Mouse (Mus musculus) MEL (cell line): ENCODE measurements around the gene Nucks1. TPM values are rescaled to one million over a fixed set of nuclear protein-coding genes. Genes with fewer than 3 reads are reported as not detected.

Source experiments
- DNase-seq: peaks from one replicate; pipeline ENCODE4 v3.0.0; 2011; ENCODE audit warnings: low read depth, low spot score
- H3K27ac ChIP-seq: 2 replicates; pipeline ENCODE4 v1.5.1; 2012; ENCODE audit warnings: low read depth, mild to moderate bottlenecking, control low read depth, low read length, moderate library complexity; ENCODE audit not compliant: control insufficient read depth
- H3K27me3 ChIP-seq, 2 experiments: fragments of 150-350 bp in 1 of 2; sonication (generic) in 1 of 2; 2 replicates each; pipeline ENCODE4 v1.6.1; 2012; ENCODE audit warnings: low read length in 2 of 2, mild to moderate bottlenecking in 2 of 2, improper control_type of control experiment in 1 of 2, moderate library complexity in 1 of 2; ENCODE audit not compliant: insufficient read depth in 2 of 2, control insufficient read depth in 1 of 2
- H3K36me3 ChIP-seq, 2 experiments: 2 replicates each; pipeline ENCODE4 v1.6.1; 2012 to 2014; ENCODE audit warnings: low read length in 2 of 2, improper control_type of control experiment in 1 of 2, inconsistent platforms in 1 of 2, mild to moderate bottlenecking in 1 of 2; ENCODE audit not compliant: insufficient read depth in 2 of 2, control insufficient read depth in 1 of 2
- H3K4me1 ChIP-seq, 2 experiments: fragments of 150-350 bp in 1 of 2; sonication (generic) in 1 of 2; 2 replicates each; pipeline ENCODE4 v1.6.1; 2012; ENCODE audit warnings: low read length in 2 of 2, improper control_type of control experiment in 1 of 2, mild to moderate bottlenecking in 1 of 2; ENCODE audit not compliant: insufficient read depth in 2 of 2, control insufficient read depth in 1 of 2
- H3K4me3 ChIP-seq, 2 experiments: fragments of 150-350 bp in 1 of 2; sonication (generic) in 1 of 2; 2 replicates each; pipeline ENCODE4 v1.5.1; 2012; ENCODE audit warnings: low read depth in 2 of 2, low read length in 2 of 2, mild to moderate bottlenecking in 2 of 2, moderate library complexity in 2 of 2, control low read depth in 1 of 2, improper control_type of control experiment in 1 of 2; ENCODE audit not compliant: control insufficient read depth in 1 of 2, insufficient read depth in 1 of 2
- H3K79me2 ChIP-seq: 2 replicates; pipeline ENCODE4 v1.6.1; 2012; ENCODE audit warnings: mild to moderate bottlenecking, low read length, moderate library complexity; ENCODE audit not compliant: control insufficient read depth, poor library complexity, insufficient read depth
- H3K9ac ChIP-seq: 2 replicates; pipeline ENCODE4 v1.6.1; 2012; ENCODE audit warnings: low read depth, mild to moderate bottlenecking, control low read depth, low read length, moderate library complexity; ENCODE audit not compliant: control insufficient read depth, poor library complexity, severe bottlenecking
- H3K9me3 ChIP-seq: fragments of 150-350 bp; sonication (generic); replicated peaks from 2 replicates; pipeline ENCODE4 v1.6.1; 2012; ENCODE audit warnings: mild to moderate bottlenecking, low read length, improper control_type of control experiment, moderate library complexity; ENCODE audit not compliant: insufficient read depth
- BHLHE40 ChIP-seq: IDR thresholded peaks from 2 replicates; pipeline ENCODE4 v1.6.1; 2012; ENCODE audit warnings: low read depth, mild to moderate bottlenecking, inconsistent platforms, low read length, improper control_type of control experiment, borderline replicate concordance
- CTCF ChIP-seq, 3 experiments: IDR thresholded peaks in 2 of 3; conservative IDR thresholded peaks in 1 of 3; 2 replicates each; pipeline ENCODE4 v1.5.1; 2011 to 2012; ENCODE audit warnings: low read length in 3 of 3, low read depth in 2 of 3, mild to moderate bottlenecking in 2 of 3, improper control_type of control experiment in 1 of 3, inconsistent platforms in 1 of 3, mixed read lengths in 1 of 3, moderate library complexity in 1 of 3; ENCODE audit not compliant: control insufficient read depth in 1 of 3, insufficient read depth in 1 of 3, poor library complexity in 1 of 3, severe bottlenecking in 1 of 3
- ELF1 ChIP-seq: IDR thresholded peaks from 2 replicates; pipeline ENCODE4 v1.6.1; 2014; ENCODE audit warnings: low read depth, mild to moderate bottlenecking, inconsistent platforms, low read length, improper control_type of control experiment, moderate library complexity
- EP300 ChIP-seq, 2 experiments: IDR thresholded peaks; 2 replicates each; pipeline ENCODE4 v1.6.1; 2011; ENCODE audit warnings: improper control_type of control experiment in 2 of 2, low read length in 2 of 2, low read depth in 1 of 2, mild to moderate bottlenecking in 1 of 2
- ETS1 ChIP-seq: IDR thresholded peaks from 2 replicates; pipeline ENCODE4 v1.6.1; 2012; ENCODE audit warnings: low read depth, mild to moderate bottlenecking, inconsistent platforms, low read length, improper control_type of control experiment, moderate library complexity
- GABPA ChIP-seq: IDR thresholded peaks from 2 replicates; pipeline ENCODE4 v1.6.1; 2012; ENCODE audit warnings: low read depth, mild to moderate bottlenecking, inconsistent platforms, low read length, improper control_type of control experiment, moderate library complexity
- GATA1 ChIP-seq: IDR thresholded peaks from 2 replicates; pipeline ENCODE4 v1.6.1; 2011; ENCODE audit warnings: low read depth, low read length, improper control_type of control experiment
- JUND ChIP-seq: IDR thresholded peaks from 2 replicates; pipeline ENCODE4 v1.6.1; 2011; ENCODE audit warnings: low read depth, mild to moderate bottlenecking, improper control_type of control experiment, low read length
- MAFK ChIP-seq: IDR thresholded peaks from 2 replicates; pipeline ENCODE4 v1.6.1; 2011; ENCODE audit warnings: low read depth, mild to moderate bottlenecking, low read length, improper control_type of control experiment, borderline replicate concordance
- MAX ChIP-seq: IDR thresholded peaks from 2 replicates; pipeline ENCODE4 v1.6.1; 2011; ENCODE audit warnings: low read length, improper control_type of control experiment
- MAZ ChIP-seq: IDR thresholded peaks from 2 replicates; pipeline ENCODE4 v1.6.1; 2012; ENCODE audit warnings: low read depth, mild to moderate bottlenecking, inconsistent platforms, low read length, improper control_type of control experiment
- MXI1 ChIP-seq: IDR thresholded peaks from 2 replicates; pipeline ENCODE4 v1.6.1; 2011; ENCODE audit warnings: mild to moderate bottlenecking, low read depth, low read length, improper control_type of control experiment
- MYB ChIP-seq: IDR thresholded peaks from 2 replicates; pipeline ENCODE4 v1.6.1; 2011; ENCODE audit warnings: mild to moderate bottlenecking, low read depth, low read length, improper control_type of control experiment
- NELFE ChIP-seq: IDR thresholded peaks from 2 replicates; pipeline ENCODE4 v1.6.1; 2011; ENCODE audit warnings: low read depth, low read length, improper control_type of control experiment
- NRF1 ChIP-seq: IDR thresholded peaks from 2 replicates; pipeline ENCODE4 v1.6.1; 2014; ENCODE audit warnings: low read depth, mild to moderate bottlenecking, inconsistent platforms, low read length, improper control_type of control experiment, moderate library complexity; ENCODE audit not compliant: poor library complexity, insufficient read depth, severe bottlenecking
- POLR2A ChIP-seq, 2 experiments: IDR thresholded peaks; 2 replicates each; pipeline ENCODE4 v1.6.1; 2011 to 2012; ENCODE audit warnings: low read length in 2 of 2, mild to moderate bottlenecking in 2 of 2, control low read depth in 1 of 2, improper control_type of control experiment in 1 of 2, low read depth in 1 of 2, moderate library complexity in 1 of 2; ENCODE audit not compliant: control insufficient read depth in 1 of 2, insufficient read depth in 1 of 2, poor library complexity in 1 of 2
- POLR2AphosphoS2 ChIP-seq: IDR thresholded peaks from 2 replicates; pipeline ENCODE4 v1.6.1; 2011; ENCODE audit warnings: low read length, improper control_type of control experiment
- POLR2AphosphoS5 ChIP-seq: IDR thresholded peaks from 2 replicates; pipeline ENCODE4 v1.6.1; 2012; ENCODE audit warnings: low read depth, borderline replicate concordance, mild to moderate bottlenecking, inconsistent platforms, low read length, moderate library complexity, mixed read lengths
- RCOR1 ChIP-seq: IDR thresholded peaks from 2 replicates; pipeline ENCODE4 v1.6.1; 2012; ENCODE audit warnings: low read depth, mild to moderate bottlenecking, inconsistent platforms, low read length, improper control_type of control experiment
- SIN3A ChIP-seq: IDR thresholded peaks from 2 replicates; pipeline ENCODE4 v1.6.1; 2012; ENCODE audit warnings: low read length, improper control_type of control experiment, inconsistent platforms
- SMC3 ChIP-seq: IDR thresholded peaks from 2 replicates; pipeline ENCODE4 v1.6.1; 2011; ENCODE audit warnings: low read depth, low read length, improper control_type of control experiment
- TAL1 ChIP-seq: IDR thresholded peaks from 2 replicates; pipeline ENCODE4 v1.6.1; 2012; ENCODE audit warnings: mild to moderate bottlenecking, inconsistent platforms, low read length, moderate library complexity, mixed read lengths
- TBP ChIP-seq: IDR thresholded peaks from 2 replicates; pipeline ENCODE4 v1.8.0; 2011; ENCODE audit warnings: low read depth, low read length, improper control_type of control experiment
- TCF12 ChIP-seq: IDR thresholded peaks from 2 replicates; pipeline ENCODE4 v1.6.1; 2014; ENCODE audit warnings: low read depth, mild to moderate bottlenecking, inconsistent platforms, low read length, improper control_type of control experiment, moderate library complexity
- UBTF ChIP-seq: IDR thresholded peaks from 2 replicates; pipeline ENCODE4 v1.6.1; 2012; ENCODE audit warnings: low read depth, mild to moderate bottlenecking, inconsistent platforms, low read length, improper control_type of control experiment, moderate library complexity, borderline replicate concordance; ENCODE audit not compliant: insufficient read depth
- USF1 ChIP-seq: IDR thresholded peaks from 2 replicates; pipeline ENCODE4 v1.6.1; 2014; ENCODE audit warnings: low read depth, mild to moderate bottlenecking, inconsistent platforms, low read length, improper control_type of control experiment, moderate library complexity
- ZC3H11A ChIP-seq: IDR thresholded peaks from 2 replicates; pipeline ENCODE4 v1.6.1; 2012; ENCODE audit warnings: low read depth, mild to moderate bottlenecking, inconsistent platforms, low read length, improper control_type of control experiment
- ZKSCAN1 ChIP-seq: IDR thresholded peaks from 2 replicates; pipeline ENCODE4 v1.6.1; 2012; ENCODE audit warnings: low read depth, mild to moderate bottlenecking, inconsistent platforms, low read length, improper control_type of control experiment, moderate library complexity
- ZMIZ1 ChIP-seq: IDR thresholded peaks from 2 replicates; pipeline ENCODE4 v1.6.1; 2012; ENCODE audit warnings: low read depth, mild to moderate bottlenecking, inconsistent platforms, low read length, improper control_type of control experiment, moderate library complexity
- polyA plus RNA-seq, 2 experiments: library from polyadenylated mRNA; stranded (reverse) in 1 of 2; unstranded in 1 of 2; fragments of >175 nt in 1 of 2; fragments of >200 nt in 1 of 2; gene quantifications; 2 replicates each; pipeline versions ENCODE4 v1.2.1 to v1.2.4; 2012; ENCODE audit warnings: low replicate concordance in 2 of 2, low read depth in 1 of 2; ENCODE audit not compliant: insufficient read length in 2 of 2, insufficient read depth in 1 of 2, missing spikeins in 1 of 2
- total RNA-seq: library from RNA; depleted of rRNA; stranded (reverse); fragments of 300-350 nt; gene quantifications from 2 replicates; pipeline ENCODE4 v1.2.3, GENCODE M21; 2012

The Nucks1 gene
- total and polyA plus RNA-seq, 3 experiments: 53.7 to 113 (median 84.0) TPM

DNA sequence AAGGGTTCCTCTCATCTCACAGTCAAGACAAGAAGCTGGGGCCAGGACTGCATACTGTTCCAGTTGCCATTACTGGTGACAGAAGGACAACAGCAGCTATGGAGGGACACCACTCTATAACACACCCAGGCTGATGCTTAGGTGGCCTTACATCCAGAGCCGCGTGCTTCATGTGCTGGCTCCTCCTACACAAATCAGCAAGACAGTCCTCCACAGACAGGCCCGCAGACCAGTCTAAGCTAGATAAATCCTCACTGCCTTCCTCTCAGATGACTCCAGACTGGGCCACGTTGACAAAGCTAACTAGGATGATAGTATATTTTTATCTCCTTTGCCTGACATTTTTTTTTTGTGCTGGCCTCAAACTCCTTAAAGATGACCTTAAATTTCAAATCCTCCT is 48.5 kb upstream of the Nucks1 start:
- Histone ChIP-seq H3K9me3 (no peaks in the 10 kb centered on the region), H3K9ac (no peak overlapping the region), H3K27me3 (peaks cover 0 to 3% of the 10 kb centered on the region in 2 experiments; a peak in 3 of 4 replicates), H3K79me2 (no peaks in the 10 kb centered on the region), H3K27ac (no peak overlapping the region), H3K36me3 (peaks cover 0 to 4% of the 10 kb centered on the region in 2 experiments; a peak in 2 of 4 replicates), H3K4me3 (no peak overlapping the region), H3K4me1 (peaks cover 0 to 4% of the 10 kb centered on the region in 2 experiments; a peak in 1 of 4 replicates)
- DNase-seq: peak; percentile 21
- TF ChIP-seq MXI1: no peak
- TF ChIP-seq, all 39 proteins: peak for 0

DNA sequence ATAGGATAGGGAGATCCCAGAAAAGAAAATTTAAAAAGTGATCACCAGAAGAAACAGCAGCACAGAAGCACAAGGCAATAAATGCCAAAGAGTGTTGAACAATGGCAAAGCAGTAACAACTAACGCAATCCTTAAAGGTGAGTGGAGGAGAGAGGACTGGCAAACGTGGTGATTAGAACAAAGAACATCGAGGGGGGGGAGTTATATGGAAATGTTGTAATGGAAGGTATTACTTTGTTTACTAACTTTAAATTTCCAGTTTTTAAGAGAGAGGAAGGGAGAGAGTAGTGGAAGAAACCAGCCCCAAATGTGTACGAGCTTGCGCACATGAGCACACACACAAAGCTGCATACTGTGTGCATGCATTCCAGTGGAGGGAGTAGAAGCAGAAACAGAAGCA is 44.7 kb upstream of the Nucks1 start:
- no peak for DNase-seq

DNA sequence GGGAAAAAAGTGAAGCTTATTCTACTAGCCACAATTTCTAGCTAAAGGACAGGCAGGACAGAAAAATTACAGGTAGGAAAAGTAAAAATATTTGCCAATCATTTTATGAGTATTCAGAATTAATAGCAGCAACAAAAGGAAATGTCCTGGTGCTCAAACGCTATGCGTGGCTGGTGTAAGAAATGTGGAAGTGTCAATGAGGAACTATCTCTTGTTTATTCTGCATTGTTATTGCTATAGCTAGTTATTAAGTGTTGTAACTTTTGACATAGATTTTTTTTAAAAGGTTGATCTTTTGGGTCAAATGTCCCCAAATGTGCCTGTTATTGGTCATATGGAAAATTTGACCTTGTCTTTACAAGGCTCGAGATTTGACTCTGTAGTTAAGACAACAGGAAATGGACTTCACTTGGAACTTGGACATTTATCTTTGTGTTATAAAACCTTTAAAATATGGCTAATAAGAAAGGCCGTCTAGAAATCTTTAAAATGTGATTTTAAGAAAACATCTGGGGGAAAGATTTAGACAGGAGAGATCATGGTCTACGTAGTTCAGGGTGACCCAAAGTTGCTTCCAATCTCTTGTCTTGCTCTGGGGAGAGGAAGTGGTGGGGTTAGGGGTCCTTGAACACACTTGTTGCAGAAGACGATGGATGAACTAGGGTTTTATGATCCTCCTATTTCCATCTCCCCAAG is 43.9 kb upstream of the Nucks1 start:
- H3K27ac ChIP-seq: peak overlapping the region; percentile 80
- no peaks in the 10 kb centered on the region for H3K9me3 ChIP-seq
- peaks cover 0 to 8% of the 10 kb centered on the region in 2 experiments; a peak in 2 of 4 replicates for H3K36me3 ChIP-seq
- DNase-seq: peak; percentile 83
- H3K27me3 ChIP-seq: peaks cover 0 to 1% of the 10 kb centered on the region in 2 experiments; a peak in 1 of 4 replicates
- H3K79me2 ChIP-seq: peaks cover 9% of the 10 kb centered on the region
- H3K4me3 ChIP-seq: peak overlapping the region; percentile 18 to 97
- peaks cover 0 to 10% of the 10 kb centered on the region in 2 experiments; a peak in 3 of 4 replicates for H3K4me1 ChIP-seq
- peak overlapping the region; percentile 62 for H3K9ac ChIP-seq
- TF ChIP-seq RCOR1 (peak; percentile 65; the same call in 1 of the 2 replicates), NELFE (peak; percentile 74), TCF12 (peak; percentile 26; the same call in 1 of the 2 replicates), MXI1 (peak; percentile 58), POLR2AphosphoS5 (peak; percentile 34; the same call in 1 of the 2 replicates), POLR2A (IDR thresholded peaks at IDR 0.05; ENCODE audit: control insufficient read depth in 1 of 2, insufficient read depth in 1 of 2, low read depth in 1 of 2, low read length in 2 of 2, poor library complexity in 1 of 2) (peak; percentile 30 to 85; a peak in 2 of 4 replicates), TAL1 (no peak), MAFK (no peak), ELF1 (peak; percentile 36; the same call in 1 of the 2 replicates), SIN3A (peak; percentile 59; the same call in 1 of the 2 replicates), POLR2AphosphoS2 (peak; percentile 97), GATA1 (no peak), EP300 (IDR thresholded peaks at IDR 0.05; ENCODE audit: low read depth in 1 of 2, low read length in 2 of 2) (no peak), ZMIZ1 (peak; percentile 100), SMC3 (no peak), ETS1 (peak; percentile 89), JUND (no peak)

More for the DNA sequence above, 44.7 kb upstream of the Nucks1 start:
- Histone ChIP-seq H3K9me3 (no peaks in the 10 kb centered on the region), H3K9ac (no peak overlapping the region; the same call in 1 of the 2 replicates), H3K4me3 (no peak overlapping the region), H3K27ac (no peak overlapping the region), H3K27me3 (peaks cover 0 to 1% of the 10 kb centered on the region in 2 experiments; a peak in 1 of 4 replicates), H3K36me3 (peaks cover 0 to 8% of the 10 kb centered on the region in 2 experiments; a peak in 2 of 4 replicates), H3K79me2 (peaks cover 9% of the 10 kb centered on the region), H3K4me1 (peaks cover 0 to 10% of the 10 kb centered on the region in 2 experiments; a peak in 3 of 4 replicates)
- TF ChIP-seq MXI1 (no peak), BHLHE40 (no peak), ETS1 (no peak), MYB (no peak), UBTF (no peak), ZKSCAN1 (no peak), TBP (no peak), MAX (no peak), GABPA (no peak), MAZ (no peak), CTCF (IDR thresholded peaks at IDR 0.05 in 2 of 3, conservative IDR thresholded peaks at IDR 0.05 in 1 of 3; ENCODE audit: control insufficient read depth in 1 of 3, insufficient read depth in 1 of 3, low read depth in 2 of 3, low read length in 3 of 3, poor library complexity in 1 of 3, severe bottlenecking in 1 of 3) (no peak), POLR2AphosphoS5 (no peak), NELFE (no peak), POLR2AphosphoS2 (no peak), ZC3H11A (no peak), NRF1 (no peak), USF1 (no peak), EP300 (IDR thresholded peaks at IDR 0.05; ENCODE audit: low read depth in 1 of 2, low read length in 2 of 2) (no peak)
